Mouse (Mus musculus) ES-CJ7 (cell line): ENCODE data around the gene Fam189b.
A peak's percentile ranks its signal among the peaks of the same experiment; 100 is the strongest.

Source experiments
- DNase-seq: peaks from one replicate; pipeline ENCODE4 v3.0.0; 2011; ENCODE audit warnings: low read depth, low spot score

Fam189b gene

DNA sequence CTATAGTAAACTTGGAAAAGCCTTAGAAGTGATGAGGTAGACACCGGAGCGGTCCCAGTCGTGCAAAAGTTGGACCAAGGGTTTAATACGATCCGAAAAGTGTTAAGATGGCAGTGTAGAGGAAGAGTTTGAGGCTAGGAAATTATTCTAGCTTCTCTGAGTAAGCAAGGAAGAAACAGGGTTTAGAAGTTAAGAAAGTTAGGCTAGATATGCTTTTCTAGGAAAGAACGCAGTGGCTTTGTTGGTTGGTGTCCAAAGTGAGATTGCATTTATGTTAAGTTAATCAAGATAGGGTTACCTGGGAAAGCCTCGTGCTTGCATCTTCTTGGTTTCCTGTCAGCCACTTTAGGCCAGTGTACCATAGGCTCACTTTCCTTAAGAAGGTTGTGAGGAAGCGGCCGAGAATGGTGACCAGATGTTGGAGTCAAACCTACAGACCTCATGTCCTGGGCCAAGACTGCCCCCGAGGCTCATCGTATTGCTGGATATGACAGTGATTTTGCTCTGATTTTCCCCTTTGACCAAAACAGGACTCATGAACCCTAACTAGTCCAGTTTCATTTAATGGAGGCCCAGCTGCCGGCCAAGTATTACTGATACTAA is 17.6 kb upstream of the Fam189b start:
- DNase-seq, result no peak

DNA sequence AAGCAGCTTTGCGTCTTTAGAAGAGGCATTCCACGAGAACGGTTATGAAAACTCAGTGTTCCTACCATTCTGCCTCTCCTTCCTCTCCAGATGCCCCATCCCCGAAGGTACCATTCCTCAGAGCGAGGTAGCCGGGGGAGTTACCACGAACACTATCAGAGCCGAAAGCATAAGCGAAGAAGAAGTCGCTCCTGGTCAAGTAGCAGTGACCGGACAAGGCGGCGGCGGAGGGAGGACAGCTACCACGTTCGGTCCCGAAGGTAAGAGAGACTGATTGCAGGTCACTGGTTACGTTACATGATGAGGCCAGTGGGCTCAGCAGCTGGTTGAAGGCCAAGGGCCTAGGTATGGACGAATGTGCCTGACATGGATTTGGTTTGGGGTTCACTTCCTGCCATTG is 16.0 kb upstream of the Fam189b start:
- no peak for DNase-seq

DNA sequence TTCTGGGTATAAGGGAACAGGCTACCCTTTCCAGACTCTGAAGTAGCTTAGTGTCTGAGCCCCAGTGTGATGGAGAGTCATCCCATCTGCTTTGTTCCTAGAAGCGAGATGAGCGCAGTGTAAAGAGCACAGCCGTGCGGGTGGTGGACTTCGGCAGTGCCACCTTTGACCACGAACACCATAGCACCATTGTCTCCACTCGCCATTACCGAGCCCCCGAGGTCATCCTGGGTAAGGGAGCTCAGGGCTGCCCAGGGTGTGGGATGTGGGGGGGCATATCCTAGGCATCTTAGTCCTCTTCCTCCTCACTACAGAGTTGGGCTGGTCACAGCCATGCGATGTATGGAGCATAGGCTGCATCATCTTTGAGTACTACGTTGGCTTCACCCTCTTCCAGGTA is 8.1 kb upstream of the Fam189b start:
- DNase-seq, result no peak

DNA sequence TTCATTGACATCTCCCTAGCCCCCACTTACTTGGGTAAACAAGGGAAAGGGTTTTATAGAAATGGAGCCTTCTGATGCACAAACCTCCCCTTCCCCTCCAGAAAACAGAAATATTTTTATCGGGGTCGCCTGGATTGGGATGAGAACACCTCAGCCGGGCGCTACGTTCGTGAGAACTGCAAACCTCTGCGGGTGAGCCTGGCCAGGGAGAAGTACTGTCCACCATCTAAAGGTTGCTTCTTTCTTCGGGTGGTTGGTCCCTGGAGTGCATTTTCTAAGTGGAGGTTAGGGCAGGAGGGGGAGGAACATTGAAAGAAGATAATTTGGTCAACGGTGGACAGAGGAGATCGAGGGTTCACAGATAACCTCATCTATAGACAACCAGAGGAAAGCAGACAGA is 7.4 kb upstream of the Fam189b start:
- DNase-seq, result no peak

DNA sequence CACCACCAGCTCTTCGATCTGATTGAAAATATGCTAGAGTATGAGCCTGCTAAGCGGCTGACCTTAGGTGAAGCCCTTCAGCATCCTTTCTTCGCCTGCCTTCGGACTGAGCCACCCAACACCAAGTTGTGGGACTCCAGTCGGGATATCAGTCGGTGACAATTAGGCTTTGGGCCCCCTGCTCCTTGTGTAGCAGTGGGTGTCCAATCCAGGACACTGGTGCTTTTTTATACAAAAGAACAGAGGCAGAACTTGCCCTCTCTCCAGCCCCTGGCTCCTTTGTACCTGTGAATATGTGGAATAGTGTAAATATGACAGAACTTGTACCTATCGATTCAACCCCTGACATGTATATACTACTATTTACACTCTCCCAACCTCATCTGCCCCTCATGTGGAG is 6.5 kb upstream of the Fam189b start:
- DNase-seq, result no peak

DNA sequence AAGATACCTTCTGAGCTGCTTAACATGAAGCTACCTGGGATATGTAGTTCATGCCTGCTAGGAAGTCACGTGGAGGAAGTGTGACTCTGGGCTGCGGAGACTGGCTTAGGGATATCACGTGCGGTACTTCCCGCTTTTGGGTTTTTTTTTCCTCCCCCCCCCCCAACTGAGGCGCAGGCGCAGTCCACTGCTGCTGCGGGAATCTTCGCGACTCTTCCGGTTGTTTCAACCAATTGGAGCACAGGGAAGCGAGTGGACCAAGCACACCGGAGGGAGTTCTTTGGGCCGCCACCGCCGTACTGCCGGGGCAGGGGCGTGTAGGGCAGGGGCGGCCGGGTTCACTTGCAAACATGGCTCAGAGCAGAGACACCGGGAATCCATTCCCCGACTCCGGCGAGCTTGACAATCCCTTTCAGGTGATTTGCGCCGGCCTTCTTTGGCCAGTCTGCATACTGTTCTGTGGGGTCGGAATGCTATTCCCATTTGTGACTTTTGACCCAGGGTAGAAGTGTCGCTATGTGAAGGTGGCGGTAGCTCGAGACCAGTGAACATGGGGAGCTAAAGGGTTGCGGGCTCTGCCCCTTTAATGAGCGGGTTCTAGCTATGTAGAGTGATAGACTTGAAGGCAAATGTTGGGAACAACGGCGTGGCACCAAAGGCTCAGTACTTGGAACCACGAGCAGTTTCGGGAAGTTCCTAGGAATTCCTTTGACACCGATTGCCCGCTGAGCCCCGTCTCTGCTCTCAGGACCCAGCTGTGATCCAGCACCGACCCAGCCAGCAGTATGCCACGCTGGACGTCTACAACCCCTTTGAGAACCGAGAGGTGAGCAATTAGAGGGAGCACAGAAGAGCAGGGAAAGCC is 5.5 kb upstream of the Fam189b start, which contains the start of gene Scamp3:
Scamp3 (plus strand) TSS at position 232 of the 865 bp plus-strand sequence.
- peak; percentile 99 for DNase-seq

DNA sequence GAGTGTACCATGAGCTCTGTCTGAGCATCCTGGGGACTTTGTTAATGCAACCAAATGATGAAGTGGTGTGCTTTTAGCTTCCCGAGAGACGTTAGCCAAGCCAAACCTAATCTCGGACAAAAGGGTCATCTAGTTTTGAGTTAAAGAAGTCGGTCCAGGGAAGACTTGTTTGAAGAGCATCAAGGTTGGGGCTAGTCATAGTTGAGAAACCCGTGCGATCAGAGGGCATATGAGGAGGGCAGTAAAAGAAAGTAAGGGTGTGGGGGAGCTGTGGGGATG is 4.9 kb upstream of the Fam189b start:
- no peak for DNase-seq

DNA sequence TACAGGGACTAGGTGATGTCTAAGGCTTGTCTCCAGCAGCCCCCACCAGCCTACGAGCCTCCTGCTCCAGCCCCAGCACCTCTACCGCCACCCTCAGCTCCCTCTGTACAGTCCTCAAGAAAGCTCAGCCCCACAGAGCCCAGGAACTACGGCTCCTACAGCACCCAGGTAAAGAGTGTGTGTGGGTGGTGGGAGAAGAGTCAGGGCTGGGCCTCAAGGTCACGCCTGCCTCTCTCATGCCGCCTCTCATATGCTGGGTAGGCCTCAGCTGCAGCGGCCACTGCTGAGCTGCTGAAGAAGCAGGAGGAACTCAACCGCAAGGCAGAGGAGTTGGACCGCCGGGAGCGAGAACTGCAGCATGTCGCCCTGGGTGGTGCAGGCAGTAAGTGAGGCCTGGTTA is 3.9 kb upstream of the Fam189b start:
- DNase-seq, result no peak

DNA sequence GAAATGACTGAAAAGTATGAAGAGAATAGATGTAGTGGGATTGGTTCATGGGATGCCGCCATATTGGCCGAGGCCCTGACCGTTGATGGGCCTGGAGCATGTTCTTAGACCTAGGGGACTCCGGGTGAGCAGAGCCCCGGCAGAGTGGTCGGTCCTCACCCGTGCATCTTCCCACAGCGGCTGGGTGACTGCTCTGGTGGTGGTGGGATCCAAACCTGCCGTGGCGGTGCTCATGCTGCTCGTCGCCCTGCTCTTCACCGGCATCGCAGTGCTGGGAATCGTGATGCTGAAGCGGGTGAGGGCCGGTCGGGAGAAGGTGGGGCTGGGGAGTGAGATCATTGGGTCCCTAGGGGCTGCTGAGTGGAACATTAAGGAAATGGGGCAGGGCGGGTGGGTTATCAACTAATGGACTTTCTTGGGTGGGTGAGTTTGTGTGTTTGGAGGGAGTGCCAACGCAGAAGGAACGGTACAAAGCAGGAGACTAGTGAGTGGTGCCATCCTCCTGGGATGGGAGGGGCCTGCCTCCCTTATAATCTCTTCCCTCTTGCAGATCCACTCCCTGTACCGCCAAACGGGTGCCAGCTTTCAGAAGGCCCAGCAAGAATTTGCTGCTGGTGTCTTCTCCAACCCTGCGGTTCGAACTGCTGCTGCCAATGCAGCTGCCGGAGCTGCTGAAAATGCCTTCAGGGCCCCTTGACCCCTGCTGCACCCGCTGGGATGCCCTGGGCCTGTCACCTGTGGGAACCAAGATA is 1.0 kb upstream of the Fam189b start:
- no peak for DNase-seq

DNA sequence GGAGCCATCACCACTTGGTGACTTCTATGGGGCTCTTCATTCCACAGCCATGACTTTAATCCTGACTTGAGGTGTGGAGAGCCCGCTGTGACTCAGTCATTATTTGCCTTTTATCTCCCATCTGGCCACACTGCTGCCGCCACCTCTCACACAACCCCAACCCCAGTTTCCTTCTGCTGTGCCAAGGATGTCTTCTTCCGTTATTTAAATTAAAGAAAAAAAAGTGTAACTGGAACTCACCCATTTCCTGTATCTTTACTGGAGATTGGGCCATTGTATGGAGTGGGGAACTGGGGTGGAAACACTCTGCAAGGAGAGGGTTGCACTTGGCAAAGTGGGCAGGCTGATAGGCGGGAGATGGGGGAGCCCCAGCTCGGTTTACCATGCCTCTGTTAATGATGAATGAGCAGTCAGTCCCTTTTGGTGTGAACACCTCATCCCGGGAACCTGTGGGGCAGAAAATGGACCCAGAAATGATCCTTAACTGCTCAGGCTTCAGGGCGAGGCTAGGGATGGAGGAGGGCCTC is 349 bp upstream of the Fam189b start:
- DNase-seq, result no peak

DNA sequence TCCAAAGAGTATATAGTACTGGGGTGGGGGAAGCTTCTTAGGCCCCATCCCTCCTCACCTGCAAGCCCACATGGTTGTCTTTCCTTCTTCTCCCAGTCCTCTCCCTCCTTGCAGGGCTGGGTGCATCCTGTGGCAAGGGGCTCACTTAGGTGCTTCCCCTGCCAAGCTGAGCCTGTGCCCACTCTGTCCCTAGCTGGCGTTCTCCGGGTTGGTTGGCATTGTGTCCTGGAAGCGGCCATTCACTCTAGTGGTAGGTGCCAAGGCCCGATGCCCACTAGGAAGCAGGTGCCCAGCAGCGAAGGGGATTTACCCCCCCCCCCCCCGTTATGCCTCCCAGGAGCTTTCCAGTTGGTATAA is 994 bp downstream of the Fam189b start:
- DNase-seq, result no peak

DNA sequence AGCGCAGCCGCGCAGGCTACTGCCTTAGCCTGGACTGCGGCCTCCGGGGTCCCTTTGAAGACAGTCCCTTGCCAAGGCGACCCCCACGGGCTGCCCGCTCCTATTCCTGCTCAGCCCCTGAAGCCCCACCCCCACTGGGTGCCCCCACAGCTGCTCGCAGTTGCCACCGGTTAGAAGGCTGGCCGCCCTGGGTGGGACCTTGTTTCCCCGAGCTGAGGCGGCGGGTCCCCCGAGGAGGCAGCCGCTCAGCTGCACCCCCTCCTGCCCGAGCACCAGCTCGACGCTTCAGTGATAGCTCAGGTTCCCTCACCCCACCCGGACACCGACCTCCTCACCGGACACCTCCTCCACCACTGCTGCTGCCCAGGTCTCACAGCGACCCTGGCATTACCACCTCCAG is 4.3 kb downstream of the Fam189b start:
- no peak for DNase-seq

DNA sequence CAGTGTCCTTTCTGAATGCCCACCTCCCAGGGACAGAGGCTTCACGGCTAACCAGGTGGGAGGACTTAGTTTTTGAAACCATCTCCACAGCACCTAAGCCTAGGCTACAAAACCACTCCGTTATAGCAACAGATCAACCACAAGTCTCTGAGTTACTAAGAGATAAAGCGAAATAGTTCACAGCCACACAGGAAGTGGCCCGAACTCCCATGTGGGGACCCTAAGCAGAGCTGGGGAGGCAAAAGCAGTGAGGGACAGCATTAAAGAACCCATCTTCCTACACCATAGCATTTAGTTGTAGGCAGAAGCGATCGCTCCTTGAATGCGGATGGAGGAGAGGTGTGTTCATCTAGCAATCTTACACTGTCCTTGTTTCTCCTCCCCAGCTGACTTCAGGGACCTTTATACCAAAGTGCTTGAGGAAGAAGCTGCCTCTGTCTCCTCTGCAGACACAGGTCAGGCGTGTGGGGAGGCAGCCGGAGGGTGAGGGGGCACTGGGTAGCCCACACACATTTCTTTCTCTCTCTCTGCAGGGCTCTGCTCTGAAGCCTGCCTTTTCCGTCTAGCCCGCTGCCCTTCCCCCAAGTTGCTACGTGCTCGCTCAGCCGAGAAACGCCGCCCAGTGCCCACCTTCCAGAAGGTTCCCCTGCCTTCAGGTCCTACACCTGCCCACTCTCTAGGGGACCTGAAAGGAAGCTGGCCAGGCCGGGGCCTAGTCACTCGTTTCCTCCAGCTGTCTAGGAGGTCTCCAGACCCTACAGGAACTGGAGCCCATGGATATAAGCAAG is 4.9 kb downstream of the Fam189b start:
- no peak for DNase-seq

DNA sequence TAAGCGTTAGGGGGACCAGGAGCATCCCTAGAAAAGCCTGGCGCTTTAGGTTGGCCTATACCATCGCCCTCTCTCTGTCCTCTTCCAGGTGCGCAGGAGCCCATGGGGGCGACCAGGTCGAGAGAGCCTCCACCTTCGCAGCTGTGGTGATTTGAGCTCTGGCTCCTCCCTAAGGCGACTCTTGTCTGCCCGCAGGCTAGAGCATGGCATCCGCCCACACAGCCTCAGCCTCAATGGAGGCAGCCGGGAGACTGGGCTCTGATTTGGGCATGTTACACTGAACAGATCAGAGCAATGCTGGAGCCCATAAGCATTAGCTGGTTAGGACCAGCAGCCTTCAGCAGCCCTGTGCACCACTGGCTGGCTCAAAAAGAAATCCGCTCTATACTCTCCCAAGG is 5.5 kb downstream of the Fam189b start:
- DNase-seq, result no peak

DNA sequence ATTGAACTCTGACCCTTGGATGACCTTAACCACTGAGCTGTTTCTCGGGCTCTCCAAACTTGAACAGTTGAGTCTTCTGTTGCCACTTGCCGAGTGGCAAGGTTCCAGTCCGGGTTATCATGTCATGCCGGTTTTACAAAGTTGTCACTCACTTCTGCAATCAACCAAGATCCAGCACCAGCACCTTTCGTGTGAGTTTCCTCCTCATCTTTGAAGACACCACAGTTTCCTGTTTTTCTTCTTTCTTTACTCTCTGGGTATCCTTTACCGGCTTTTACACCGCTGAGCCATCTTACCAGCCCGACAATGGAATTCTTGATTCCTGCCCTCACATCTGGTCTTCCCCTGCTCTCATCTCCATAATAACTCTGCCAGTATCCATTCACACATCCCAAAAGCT is 7.5 kb downstream of the Fam189b start:
- no peak for DNase-seq

DNA sequence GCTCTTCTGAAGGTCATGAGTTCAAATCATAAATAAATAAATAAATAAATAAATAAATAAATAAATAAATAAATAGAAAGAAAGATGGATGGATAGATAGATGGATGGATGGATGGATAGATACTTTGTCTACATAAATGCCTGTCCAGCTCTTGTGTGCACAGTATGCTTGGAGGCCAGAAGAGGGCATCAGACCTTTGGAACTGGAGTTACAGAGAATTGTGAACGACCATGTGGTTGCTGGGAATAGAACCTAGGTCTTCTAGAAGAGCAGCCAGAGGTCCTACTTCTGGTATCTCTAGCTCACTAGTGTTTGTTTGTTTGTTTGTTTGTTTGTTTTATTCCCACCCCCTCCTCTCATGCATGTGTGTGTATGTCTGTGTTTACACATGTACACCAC is 10.4 kb downstream of the Fam189b start:
- peak; percentile 59 for DNase-seq

DNA sequence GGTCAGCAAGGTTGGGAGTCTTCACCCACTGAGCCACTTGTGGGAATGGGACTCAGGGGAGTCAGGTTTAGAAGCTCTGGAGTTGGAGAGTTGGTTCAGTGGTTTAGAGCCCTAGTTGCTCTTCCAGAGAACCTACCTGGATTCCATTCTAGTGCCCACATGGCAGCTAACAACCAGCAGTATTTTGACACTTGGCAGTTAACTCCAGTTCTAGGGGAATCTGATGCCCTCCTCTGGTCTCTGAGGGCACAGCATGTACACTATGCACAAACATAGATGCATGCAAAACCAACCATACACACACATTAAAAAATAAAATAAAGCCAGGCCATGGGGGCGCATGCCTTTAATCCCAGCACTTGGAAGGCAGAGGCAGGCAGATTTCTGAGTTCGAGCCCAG is 10.9 kb downstream of the Fam189b start:
- no peak for DNase-seq

DNA sequence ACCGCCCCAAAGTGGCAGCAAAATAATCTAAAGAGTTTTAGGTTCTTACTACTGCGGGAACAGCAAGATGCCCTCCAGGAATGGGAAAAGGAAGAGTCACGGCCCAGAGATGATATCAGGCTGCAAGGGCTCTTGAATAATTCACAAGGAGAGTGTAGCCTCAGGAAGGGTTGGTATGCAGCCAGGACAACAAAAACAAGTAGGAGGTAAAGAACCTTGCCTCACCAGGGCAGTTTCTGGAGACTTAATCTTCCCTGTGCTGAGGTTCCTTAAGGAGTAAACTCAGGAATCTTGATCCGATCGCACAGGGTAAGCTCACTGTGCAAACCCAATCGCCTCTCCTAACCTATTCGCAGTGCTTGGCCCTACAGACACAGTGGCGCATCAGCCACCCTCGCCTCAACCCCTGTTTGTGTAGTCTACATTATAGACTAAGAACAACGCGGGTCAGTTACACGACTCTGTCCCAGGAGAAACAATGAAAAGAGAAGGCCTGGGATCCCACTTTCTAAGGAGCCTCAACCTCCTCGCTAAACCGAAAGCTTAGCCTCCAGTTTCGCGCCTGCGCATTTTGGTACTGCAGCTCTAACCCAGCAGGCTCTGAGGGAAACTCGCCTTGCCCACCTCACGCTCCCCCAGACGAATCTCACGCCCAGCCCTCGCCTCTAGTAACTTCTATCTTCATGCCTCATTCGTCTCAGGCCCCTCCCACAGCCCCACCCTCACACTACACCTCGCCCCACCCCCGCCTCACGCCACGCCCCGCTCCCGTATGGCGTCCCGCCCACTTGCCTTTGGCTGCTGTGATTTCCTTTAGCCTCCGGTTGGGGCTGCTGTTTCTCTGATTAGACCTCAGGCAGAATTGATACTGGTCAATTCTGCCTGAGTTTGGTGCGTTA is 13.3 kb downstream of the Fam189b start:
- DNase-seq, result peak; percentile 97

DNA sequence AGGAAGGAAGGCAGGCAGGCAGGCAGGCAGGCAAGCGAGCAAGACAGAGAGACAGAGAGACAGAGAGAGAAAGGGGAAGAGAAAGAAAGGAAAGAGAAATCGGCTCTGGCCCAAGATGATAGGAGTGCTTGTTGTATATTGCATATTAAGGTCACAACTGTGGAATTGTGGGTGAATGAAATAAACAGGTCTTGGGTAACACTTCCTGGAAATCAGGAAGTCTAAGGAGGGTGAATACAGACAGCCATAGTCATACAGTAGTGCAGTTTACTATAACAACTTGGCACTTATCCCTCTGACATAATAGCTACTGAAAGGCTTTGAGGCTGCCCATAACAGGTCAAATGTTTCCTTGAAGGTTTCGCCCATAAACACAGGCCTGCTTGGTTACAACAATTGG is 16.9 kb downstream of the Fam189b start:
- no peak for DNase-seq

DNA sequence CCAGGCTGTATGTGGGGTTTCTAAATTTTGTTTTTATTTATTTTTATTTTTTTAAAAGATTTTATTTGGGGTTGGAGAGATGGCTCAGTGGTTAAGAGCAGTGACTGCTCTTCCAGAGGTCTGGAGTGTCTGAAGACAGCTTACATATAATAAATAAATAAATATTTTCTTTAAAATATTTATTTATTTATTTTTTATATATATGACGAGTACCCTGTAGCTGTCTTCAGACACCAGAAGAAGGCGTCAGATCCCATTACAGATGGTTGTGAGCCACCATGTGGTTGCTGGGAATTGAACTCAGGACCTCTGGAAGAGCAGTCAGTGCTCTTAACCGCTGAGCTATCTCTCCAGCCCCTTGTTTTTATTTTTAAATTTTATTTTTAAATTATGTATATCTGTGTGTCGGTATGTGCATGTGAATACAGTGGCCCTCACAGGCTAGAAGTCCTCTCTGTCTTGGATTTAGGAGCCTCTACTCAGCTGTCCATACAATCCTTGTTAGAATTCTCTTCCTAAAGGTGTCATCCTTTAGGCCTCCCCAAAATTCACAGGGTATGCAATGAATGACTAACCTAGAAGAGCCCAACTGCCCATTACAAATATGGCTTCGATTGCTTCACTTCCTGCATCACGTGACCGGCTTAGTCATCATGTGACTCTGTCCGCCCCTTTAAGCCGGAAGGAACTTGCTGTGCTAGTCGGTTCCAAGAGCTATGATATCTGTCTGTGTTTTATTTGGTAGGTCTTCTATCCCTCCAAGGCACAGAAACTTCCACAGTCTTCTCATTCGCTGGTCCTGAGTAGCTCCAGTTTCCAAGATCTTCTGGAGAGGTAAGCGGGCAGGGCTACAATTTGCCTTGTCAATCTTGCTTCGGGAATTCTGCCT is 19.6 kb downstream of the Fam189b start, which contains the start of gene Gba:
Gba (plus strand) TSS at position 676 of the 889 bp plus-strand sequence.
- DNase-seq, result peak; percentile 93
